Mouse (Mus musculus): ENCODE measurements around the gene Nxpe5.
A peak's percentile ranks its signal among the peaks of the same experiment; 100 is the strongest.
"Not testable (repeated sequence)": the region's sequence is repeated elsewhere in the genome, so short reads cannot be mapped to it uniquely, and the experiment has no call there.

Nxpe5 gene

GRCm38 (mm10) chr5:138225700-138226099 is at the start of gene Nxpe5:
Gene Nxpe5 (plus strand): TSS chr5:138225898.
- no peak for DNase-seq

- peak; percentile 90 for DNase-seq
Measured at GRCm38 (mm10) chr5:138186950-138187638, 38.6 kb upstream of the Nxpe5 start, which contains the start of the genes Taf6 and Cnpy4. Gene Taf6 (minus strand): TSS chr5:138187451. Gene Cnpy4 (plus strand): TSS chr5:138187485.

GRCm38 (mm10) chr5:138187661-138188306 is 37.9 kb upstream of the Nxpe5 start:
- peak; percentile 88 for DNase-seq

- DNase-seq = peak; percentile 86
Measured at GRCm38 (mm10) chr5:138193771-138194727, 31.6 kb upstream of the Nxpe5 start, which contains the start of gene Mblac1. Gene Mblac1 (plus strand): TSS chr5:138194314.

- peak; percentile 63 for DNase-seq
Measured at GRCm38 (mm10) chr5:138194755-138195345, 30.8 kb upstream of the Nxpe5 start.

- no peak for DNase-seq
Measured at GRCm38 (mm10) chr5:138195463-138195862, 30.2 kb upstream of the Nxpe5 start.

GRCm38 (mm10) chr5:138199576-138199975 is 26.1 kb upstream of the Nxpe5 start:
- peak; percentile 19 for DNase-seq

- DNase-seq = no peak
Measured at GRCm38 (mm10) chr5:138202086-138202485, 23.6 kb upstream of the Nxpe5 start.

- DNase-seq = no peak
Measured at GRCm38 (mm10) chr5:138207253-138207652, 18.4 kb upstream of the Nxpe5 start.

GRCm38 (mm10) chr5:138207873-138208272 is 17.8 kb upstream of the Nxpe5 start:
- DNase-seq = no peak

- DNase-seq = not testable (repeated sequence)
Measured at GRCm38 (mm10) chr5:138216632-138217031, 9.1 kb upstream of the Nxpe5 start.

- no peak for DNase-seq
Measured at GRCm38 (mm10) chr5:138219864-138220263, 5.8 kb upstream of the Nxpe5 start.

- peak; percentile 78 for DNase-seq
Measured at GRCm38 (mm10) chr5:138222111-138222510, 3.6 kb upstream of the Nxpe5 start.

- no peak for DNase-seq
Measured at GRCm38 (mm10) chr5:138223287-138223686, 2.4 kb upstream of the Nxpe5 start.

GRCm38 (mm10) chr5:138226491-138226890 is 793 bp downstream of the Nxpe5 start:
- DNase-seq = no peak

GRCm38 (mm10) chr5:138227367-138227766 is 1.7 kb downstream of the Nxpe5 start:
- no peak for DNase-seq

GRCm38 (mm10) chr5:138228026-138228425 is 2.3 kb downstream of the Nxpe5 start:
- DNase-seq = peak; percentile 10

GRCm38 (mm10) chr5:138229511-138229910 is 3.8 kb downstream of the Nxpe5 start:
- no peak for DNase-seq

- DNase-seq = no peak
Measured at GRCm38 (mm10) chr5:138233778-138234177, 8.1 kb downstream of the Nxpe5 start.

- DNase-seq = no peak
Measured at GRCm38 (mm10) chr5:138234224-138234623, 8.5 kb downstream of the Nxpe5 start.

GRCm38 (mm10) chr5:138241511-138241910 is 15.8 kb downstream of the Nxpe5 start:
- no peak for DNase-seq

- no peak for DNase-seq
Measured at GRCm38 (mm10) chr5:138251144-138251543, 25.4 kb downstream of the Nxpe5 start.

- DNase-seq = no peak
Measured at GRCm38 (mm10) chr5:138253061-138253460, 27.4 kb downstream of the Nxpe5 start.

Data from embryo, embryonic 11 days (tissue).